Mouse (Mus musculus) natural killer cell, adult 2 months (primary cell): ENCODE data around the gene Ppm1h.
A peak's percentile ranks its signal among the peaks of the same experiment; 100 is the strongest.

Experiments
- DNase-seq, 2 experiments: peaks; one replicate each; pipeline ENCODE4 v3.0.0; 2022; ENCODE audit warnings: low spot score in 2 of 2

The Ppm1h gene

GRCm38 (mm10) chr10:122704901-122705300, 26.3 kb downstream of the Ppm1h start:
- DNase-seq: no peak

- DNase-seq: no peak
Measured at GRCm38 (mm10) chr10:122705457-122705856, 26.9 kb downstream of the Ppm1h start.

GRCm38 (mm10) chr10:122711381-122711811, 32.8 kb downstream of the Ppm1h start:
- DNase-seq: no peak

- no peak for DNase-seq
Measured at GRCm38 (mm10) chr10:122712307-122712706, 33.7 kb downstream of the Ppm1h start.

GRCm38 (mm10) chr10:122715856-122716255, 37.3 kb downstream of the Ppm1h start:
- no peak for DNase-seq

GRCm38 (mm10) chr10:122716286-122716685, 37.7 kb downstream of the Ppm1h start:
- DNase-seq: no peak

GRCm38 (mm10) chr10:122716739-122717474, 38.3 kb downstream of the Ppm1h start:
- no peak for DNase-seq

- DNase-seq: peak in 1 of 2 experiments; percentile 5
Measured at GRCm38 (mm10) chr10:122717754-122718415, 39.3 kb downstream of the Ppm1h start.

- DNase-seq: no peak
Measured at GRCm38 (mm10) chr10:122718951-122719350, 40.4 kb downstream of the Ppm1h start.

- DNase-seq: no peak
Measured at GRCm38 (mm10) chr10:122722111-122722510, 43.5 kb downstream of the Ppm1h start.

- DNase-seq: no peak
Measured at GRCm38 (mm10) chr10:122724692-122725091, 46.1 kb downstream of the Ppm1h start.

GRCm38 (mm10) chr10:122727228-122727627, 48.7 kb downstream of the Ppm1h start:
- peak; percentile 22 to 54 for DNase-seq

- DNase-seq: no peak
Measured at GRCm38 (mm10) chr10:122728172-122728571, 49.6 kb downstream of the Ppm1h start.

GRCm38 (mm10) chr10:122732146-122732545, 53.6 kb downstream of the Ppm1h start:
- no peak for DNase-seq

- DNase-seq: no peak
Measured at GRCm38 (mm10) chr10:122734521-122734920, 56.0 kb downstream of the Ppm1h start.

- no peak for DNase-seq
Measured at GRCm38 (mm10) chr10:122735284-122735784, 56.8 kb downstream of the Ppm1h start.

- peak; percentile 32 to 33 for DNase-seq
Measured at GRCm38 (mm10) chr10:122736835-122737234, 58.3 kb downstream of the Ppm1h start.

- DNase-seq: peak; percentile 26 to 40
Measured at GRCm38 (mm10) chr10:122738526-122738925, 60.0 kb downstream of the Ppm1h start.

- DNase-seq: peak; percentile 33 to 44
Measured at GRCm38 (mm10) chr10:122739037-122739436, 60.5 kb downstream of the Ppm1h start.

GRCm38 (mm10) chr10:122740117-122740516, 61.6 kb downstream of the Ppm1h start:
- no peak for DNase-seq

GRCm38 (mm10) chr10:122741191-122741590, 62.6 kb downstream of the Ppm1h start:
- DNase-seq: no peak

GRCm38 (mm10) chr10:122742136-122742535, 63.6 kb downstream of the Ppm1h start:
- DNase-seq: no peak

GRCm38 (mm10) chr10:122743361-122743760, 64.8 kb downstream of the Ppm1h start:
- DNase-seq: no peak
